Mouse (Mus musculus) midbrain, embryonic 16.5 days (tissue): ENCODE measurements at regions not wholly inside any gene's neighbourhood (a gene's known extent, or its start where the extent isn't known, plus 50 kb on each side); places are given as distances from the start of the nearest gene placed in this dataset.

Experiments
- ATAC-seq: fragments of 200-750 bp; cut with Nextera tagmentation; 2 replicates; pipeline ENCODE4 v1.8.0; 2017; ENCODE audit warnings: moderate TSS enrichment
- H3K27ac ChIP-seq: fragments of 300-500 bp; sonication (generic); 2 replicates; pipeline ENCODE4 v1.5.1; 2014; ENCODE audit warnings: mild to moderate bottlenecking, low read length, mixed read lengths
- H3K27me3 ChIP-seq: fragments of 300-500 bp; sonication (generic); 2 replicates; pipeline ENCODE4 v1.6.1; 2014; ENCODE audit warnings: low read depth, low read length, mixed read lengths; ENCODE audit not compliant: control insufficient read depth, insufficient read depth
- H3K36me3 ChIP-seq: fragments of 300-500 bp; sonication (generic); 2 replicates; pipeline ENCODE4 v1.6.1; 2014; ENCODE audit warnings: mild to moderate bottlenecking, low read length, moderate library complexity, mixed read lengths; ENCODE audit not compliant: control insufficient read depth, insufficient read depth
- H3K4me1 ChIP-seq: fragments of 300-500 bp; sonication (generic); 2 replicates; pipeline ENCODE4 v1.6.1; 2014; ENCODE audit warnings: mild to moderate bottlenecking, low read length, mixed read lengths; ENCODE audit not compliant: control insufficient read depth, insufficient read depth
- H3K4me2 ChIP-seq: fragments of 300-500 bp; sonication (generic); 2 replicates; pipeline ENCODE4 v1.6.1; 2014; ENCODE audit warnings: mild to moderate bottlenecking, low read length, mixed read lengths
- H3K4me3 ChIP-seq: fragments of 300-500 bp; sonication (generic); 2 replicates; pipeline ENCODE4 v1.5.1; 2014; ENCODE audit warnings: low read depth, mild to moderate bottlenecking, low read length, moderate library complexity, mixed read lengths
- H3K9ac ChIP-seq: fragments of 300-500 bp; sonication (generic); 2 replicates; pipeline ENCODE4 v1.6.1; 2014; ENCODE audit warnings: low read depth, low read length, mixed read lengths
- H3K9me3 ChIP-seq: fragments of 300-500 bp; sonication (generic); replicated peaks from 2 replicates; pipeline ENCODE4 v1.6.1; 2014; ENCODE audit warnings: mild to moderate bottlenecking, low read length, mixed read lengths; ENCODE audit not compliant: control insufficient read depth, poor library complexity, severe bottlenecking
- WGBS: fragments of 180-500 bp; shearing (Covaris S2); extraction: QIAGEN DNeasy Blood & Tissue Kit; methylation state at CpG from one replicate; pipeline ENCODE4 v1.1.7; 2014; 5-methylcytosine and 5-hydroxymethylcytosine counted together

DNA sequence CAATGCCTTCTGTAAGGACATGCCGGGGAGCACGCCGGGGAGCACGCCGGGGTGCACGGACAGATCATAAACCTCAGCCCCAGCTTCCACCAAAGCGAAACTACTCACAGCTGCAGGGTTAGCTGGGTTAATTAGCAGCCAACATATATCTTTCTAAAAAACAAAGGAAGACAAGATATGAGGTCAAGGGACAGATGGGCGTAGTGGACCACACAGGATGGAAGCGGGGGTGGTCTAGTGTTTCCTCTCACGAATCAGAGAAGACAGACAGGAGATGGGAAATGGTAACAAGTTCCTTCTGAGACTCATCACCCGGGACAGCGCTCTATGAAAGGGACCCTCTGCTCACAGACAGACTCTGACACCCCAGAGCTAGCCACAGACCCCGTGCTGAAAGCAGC lies 60.0 kb upstream of the Ajap1 start:
- 83% methylated on average over 13 of the region's 13 CpGs for WGBS
- no peak for ATAC-seq
- H3K4me1 ChIP-seq: peaks cover 20% of the 10 kb centered on the region

DNA sequence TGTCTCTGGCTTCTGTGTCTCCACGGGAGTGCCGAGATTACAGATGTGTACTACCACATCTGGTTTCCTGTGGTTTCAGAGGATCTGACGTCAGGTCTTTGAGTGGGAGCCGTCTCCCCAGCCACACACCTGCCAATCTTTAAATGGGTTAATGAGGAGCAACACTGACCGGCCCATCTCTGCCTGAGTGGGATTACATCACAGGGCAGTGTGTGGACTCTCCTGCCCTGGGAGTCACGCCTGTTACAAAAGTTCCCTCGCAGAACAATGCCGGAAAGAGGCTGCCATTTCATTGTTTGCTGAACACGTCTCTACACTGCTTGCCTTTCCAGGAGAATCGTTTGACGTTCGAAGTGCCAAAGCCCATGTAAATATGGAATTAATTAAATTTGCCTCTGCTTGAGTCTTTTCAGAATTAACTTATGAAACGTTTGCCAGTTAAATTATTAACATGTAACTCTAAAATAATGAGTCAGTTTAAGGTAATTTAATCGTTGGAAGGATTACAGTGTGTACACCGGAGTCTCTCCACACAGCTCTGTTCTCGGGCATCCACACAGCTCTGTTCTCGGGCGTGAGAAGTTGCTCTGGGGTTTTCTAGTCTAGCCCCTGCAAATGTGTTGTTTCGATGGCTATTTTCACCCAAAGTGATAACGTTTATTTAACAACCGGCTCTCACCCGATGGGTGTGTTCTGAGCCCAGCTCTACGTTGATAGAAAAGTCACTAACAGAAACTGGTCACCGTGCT lies 61.5 kb upstream of the Ajap1 start:
- Histone ChIP-seq H3K27ac (no peak overlapping the region), H3K9ac (no peak overlapping the region), H3K4me3 (no peak overlapping the region), H3K27me3 (no peaks in the 10 kb centered on the region; the same call in 1 of the 2 replicates), H3K4me1 (peaks cover 30% of the 10 kb centered on the region), H3K9me3 (no peaks in the 10 kb centered on the region), H3K4me2 (no peak overlapping the region), H3K36me3 (no peaks in the 10 kb centered on the region)
- peak; percentile 65 for ATAC-seq
- WGBS: 35% methylated on average over 24 of the region's 24 CpGs

More for the DNA sequence above, 60.0 kb upstream of the Ajap1 start:
- Histone ChIP-seq H3K27ac (no peak overlapping the region), H3K36me3 (no peaks in the 10 kb centered on the region), H3K9ac (no peak overlapping the region), H3K9me3 (no peaks in the 10 kb centered on the region), H3K4me2 (no peak overlapping the region), H3K27me3 (no peaks in the 10 kb centered on the region; the same call in 1 of the 2 replicates), H3K4me3 (no peak overlapping the region)

DNA sequence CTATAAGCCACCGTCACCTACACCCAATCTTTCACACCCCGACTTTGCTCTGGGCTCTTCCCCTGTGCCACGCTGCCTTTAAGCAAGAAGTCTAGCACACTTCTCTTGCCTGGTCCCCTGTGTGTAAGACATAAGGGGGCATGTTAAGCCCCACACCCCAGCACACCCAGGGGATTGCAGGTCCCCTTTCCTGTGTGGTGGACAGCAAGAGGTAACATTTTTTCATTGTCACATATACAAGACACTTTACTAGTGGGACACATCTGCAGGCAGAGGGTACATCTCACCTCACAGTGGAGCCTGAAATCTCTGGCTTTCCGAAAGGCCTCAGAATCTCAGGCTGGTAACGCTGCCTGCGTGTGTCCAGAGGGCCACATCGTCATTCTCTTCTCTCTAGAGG lies 64.1 kb upstream of the Ajap1 start:
- Histone ChIP-seq H3K27ac (no peak overlapping the region), H3K4me1 (peaks cover 30% of the 10 kb centered on the region), H3K9me3 (no peaks in the 10 kb centered on the region), H3K9ac (no peak overlapping the region), H3K36me3 (no peaks in the 10 kb centered on the region), H3K27me3 (no peaks in the 10 kb centered on the region; the same call in 1 of the 2 replicates), H3K4me3 (no peak overlapping the region), H3K4me2 (no peak overlapping the region)
- 85% methylated on average over 7 of the region's 7 CpGs for WGBS
- no peak for ATAC-seq

DNA sequence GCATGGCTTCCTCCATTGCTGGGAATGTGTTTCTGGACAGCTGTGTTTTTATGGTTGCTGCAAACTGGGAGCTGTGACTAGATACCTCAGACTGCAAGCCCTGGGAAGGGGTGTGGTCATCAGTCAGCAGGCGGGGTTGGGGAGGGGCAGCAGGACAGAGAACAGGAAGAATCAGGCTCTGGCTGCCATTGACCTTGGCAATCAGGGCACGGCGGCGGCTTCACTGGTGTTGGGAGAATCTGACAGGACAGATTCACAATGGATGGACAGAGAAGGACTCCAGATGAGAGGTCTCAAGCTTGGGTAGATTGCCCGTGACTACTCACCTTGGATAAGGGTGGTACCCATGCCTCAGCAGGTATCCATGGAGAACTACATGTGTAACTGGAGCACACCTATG lies 64.5 kb upstream of the Ajap1 start:
- no peak overlapping the region for H3K9ac ChIP-seq
- H3K27me3 ChIP-seq: no peaks in the 10 kb centered on the region; the same call in 1 of the 2 replicates
- no peak overlapping the region for H3K4me2 ChIP-seq
- H3K9me3 ChIP-seq: no peaks in the 10 kb centered on the region
- peaks cover 27% of the 10 kb centered on the region for H3K4me1 ChIP-seq
- WGBS: 93% methylated on average over 5 of the region's 5 CpGs
- no peak overlapping the region for H3K4me3 ChIP-seq
- no peaks in the 10 kb centered on the region for H3K36me3 ChIP-seq
- no peak for ATAC-seq
- H3K27ac ChIP-seq: no peak overlapping the region

DNA sequence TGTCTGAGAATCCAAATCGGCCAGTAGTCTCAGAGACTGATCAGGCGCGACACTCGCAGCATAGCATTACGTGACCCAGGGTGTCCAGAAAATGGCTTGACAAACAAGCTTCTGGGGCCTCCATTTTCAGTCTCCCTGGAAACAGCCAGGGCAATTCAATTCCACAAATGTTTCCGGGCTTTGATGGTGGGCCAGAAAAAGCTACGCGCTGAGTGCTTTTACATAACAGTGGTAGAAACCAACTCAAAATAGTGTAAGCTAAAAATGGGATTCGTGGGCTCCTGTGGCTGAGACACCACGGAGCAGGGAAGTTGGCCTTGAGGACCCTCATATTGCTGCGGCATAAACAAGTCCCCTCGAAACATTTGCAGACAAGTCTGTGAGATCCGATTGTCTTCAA lies 65.3 kb upstream of the Ajap1 start:
- WGBS: 28% methylated on average over 13 of the region's 13 CpGs

DNA sequence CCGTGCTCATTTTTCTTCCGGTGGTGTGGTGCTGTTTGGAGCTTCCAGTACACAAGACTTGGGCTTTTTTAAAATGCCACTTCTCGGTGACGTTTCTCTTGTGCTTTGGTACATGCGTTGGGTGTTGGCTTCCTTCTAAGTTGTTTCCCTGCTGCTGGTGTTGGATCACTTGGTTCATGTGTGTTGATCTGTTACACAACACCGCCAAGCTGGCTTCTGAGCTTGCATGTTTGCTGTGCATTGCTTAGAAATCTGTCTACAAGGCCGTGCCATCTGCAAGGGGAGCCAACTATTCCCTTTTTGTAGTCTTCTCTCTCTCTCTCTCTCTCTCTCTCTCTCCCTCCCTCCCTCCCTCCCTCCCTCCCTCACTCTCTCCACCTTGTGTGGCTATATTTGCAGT lies 68.7 kb upstream of the Ajap1 start:
- no peak for ATAC-seq
- 97% methylated on average over 7 of the region's 7 CpGs for WGBS
- Histone ChIP-seq H3K27ac (no peak overlapping the region), H3K9me3 (no peaks in the 10 kb centered on the region), H3K4me3 (no peak overlapping the region), H3K27me3 (no peaks in the 10 kb centered on the region), H3K4me1 (peaks cover 11% of the 10 kb centered on the region; the same call in 1 of the 2 replicates), H3K4me2 (no peak overlapping the region), H3K9ac (no peak overlapping the region), H3K36me3 (no peaks in the 10 kb centered on the region)

More for the DNA sequence above, 65.3 kb upstream of the Ajap1 start:
- H3K27me3 ChIP-seq: no peaks in the 10 kb centered on the region; the same call in 1 of the 2 replicates
- no peaks in the 10 kb centered on the region for H3K9me3 ChIP-seq
- ATAC-seq: no peak
- H3K4me2 ChIP-seq: no peak overlapping the region
- H3K9ac ChIP-seq: no peak overlapping the region
- H3K4me1 ChIP-seq: peaks cover 25% of the 10 kb centered on the region
- no peaks in the 10 kb centered on the region for H3K36me3 ChIP-seq
- 0 out of 2 replicates have a peak overlapping the region, but pooled peaks have one; percentile 11 for H3K27ac ChIP-seq
- no peak overlapping the region for H3K4me3 ChIP-seq

DNA sequence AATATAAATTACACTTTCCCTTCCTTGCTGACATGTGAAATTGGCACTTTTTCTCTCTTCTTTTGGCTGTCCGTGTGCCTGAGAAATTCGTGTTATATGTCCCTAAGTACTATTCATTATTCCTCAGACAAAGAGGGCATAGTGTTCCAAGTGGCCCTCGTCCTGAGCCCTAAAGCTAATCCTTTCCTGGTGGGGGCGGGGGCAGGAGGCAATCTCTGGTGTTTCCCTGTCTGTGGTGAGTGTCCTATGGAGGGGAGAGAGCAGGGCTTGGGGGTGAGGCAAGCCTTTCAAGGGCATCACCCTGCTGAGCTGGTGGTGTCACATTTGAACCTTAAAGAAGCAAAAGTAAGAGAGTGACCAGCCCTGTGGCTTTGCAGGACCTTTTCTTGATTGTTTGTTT lies 69.9 kb upstream of the Ajap1 start:
- Histone ChIP-seq H3K4me1 (peaks cover 11% of the 10 kb centered on the region; the same call in 1 of the 2 replicates), H3K27ac (no peak overlapping the region), H3K4me2 (no peak overlapping the region), H3K4me3 (no peak overlapping the region), H3K36me3 (no peaks in the 10 kb centered on the region), H3K9me3 (no peaks in the 10 kb centered on the region), H3K27me3 (no peaks in the 10 kb centered on the region), H3K9ac (no peak overlapping the region)
- ATAC-seq: no peak
- WGBS: 16% methylated on average over 4 of the region's 4 CpGs

DNA sequence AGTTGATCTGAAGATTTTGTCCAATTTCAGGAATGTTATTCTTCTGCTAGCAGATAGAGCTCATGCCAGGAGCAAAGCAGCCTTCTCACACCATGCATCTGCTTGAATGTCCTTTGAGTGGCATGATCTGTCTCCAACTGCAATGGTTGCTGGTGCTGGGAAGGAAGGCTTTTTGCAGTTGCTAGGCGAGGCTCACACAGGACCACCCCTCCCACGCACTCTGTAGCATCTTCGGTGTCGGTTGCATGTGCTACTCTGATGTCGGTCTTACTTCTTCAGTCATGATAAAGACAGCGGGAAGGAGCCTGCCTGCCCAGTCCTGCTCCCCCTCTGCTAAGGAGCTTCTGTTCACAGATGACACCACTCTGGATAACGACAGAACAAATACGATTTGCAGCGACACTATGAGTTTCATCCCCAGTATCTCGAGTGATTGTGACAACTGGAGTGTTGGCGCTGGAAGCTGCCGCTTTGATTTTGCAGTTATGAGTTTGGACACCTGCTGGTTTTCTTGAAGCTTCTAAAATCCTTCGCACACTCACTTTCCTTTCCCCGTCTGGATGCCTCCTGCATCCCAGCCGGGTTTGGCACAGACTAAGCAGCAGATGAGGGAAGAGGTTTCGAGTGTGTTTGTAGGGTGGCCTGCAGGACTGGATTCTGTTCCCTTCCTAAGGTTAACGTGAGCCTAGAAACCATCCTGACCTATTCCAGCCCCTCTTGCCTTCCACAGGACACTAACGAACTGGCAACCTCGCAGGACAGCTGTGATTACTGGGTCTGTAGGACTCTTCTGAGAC lies 75.4 kb upstream of the Ajap1 start:
- H3K4me3 ChIP-seq: no peak overlapping the region
- WGBS: 76% methylated on average over 19 of the region's 19 CpGs
- H3K4me2 ChIP-seq: no peak overlapping the region
- no peaks in the 10 kb centered on the region for H3K9me3 ChIP-seq
- no peak overlapping the region for H3K9ac ChIP-seq
- ATAC-seq: no peak
- H3K36me3 ChIP-seq: no peaks in the 10 kb centered on the region
- H3K27ac ChIP-seq: no peak overlapping the region
- no peaks in the 10 kb centered on the region for H3K27me3 ChIP-seq
- H3K4me1 ChIP-seq: no peaks in the 10 kb centered on the region

DNA sequence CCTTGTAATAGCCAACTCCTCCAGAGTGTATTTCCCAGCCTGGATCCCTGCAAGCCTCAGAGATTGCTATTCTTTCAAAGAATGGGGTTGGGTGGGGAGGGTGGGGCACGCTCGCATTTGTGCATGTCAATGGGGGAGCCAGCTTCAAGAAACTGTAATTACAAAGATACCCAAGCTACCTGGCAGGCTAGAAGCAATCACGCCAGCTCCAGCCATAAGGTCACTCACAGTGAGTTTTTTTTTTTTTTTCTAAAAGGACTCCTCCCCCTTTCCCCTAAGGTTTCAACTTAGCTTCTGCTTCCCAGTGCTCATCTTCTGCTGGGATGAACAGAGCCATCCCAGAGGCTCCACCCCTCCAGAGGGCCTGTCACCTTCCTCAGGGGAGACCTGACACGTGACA lies 77.0 kb upstream of the Ajap1 start:
- 77% methylated on average over 4 of the region's 4 CpGs for WGBS
- H3K27ac ChIP-seq: no peak overlapping the region
- no peaks in the 10 kb centered on the region for H3K27me3 ChIP-seq
- H3K4me2 ChIP-seq: no peak overlapping the region
- ATAC-seq: no peak
- no peaks in the 10 kb centered on the region for H3K36me3 ChIP-seq
- no peaks in the 10 kb centered on the region for H3K9me3 ChIP-seq
- H3K9ac ChIP-seq: no peak overlapping the region
- H3K4me1 ChIP-seq: no peaks in the 10 kb centered on the region
- H3K4me3 ChIP-seq: no peak overlapping the region
